Mouse (Mus musculus): Measurements from ENCODE around the gene Gnaq. TPM values are rescaled to one million over a fixed set of nuclear protein-coding genes. Genes with fewer than 3 reads are reported as not detected.
"Not testable (repeated sequence)": the region's sequence is repeated elsewhere in the genome, so short reads cannot be mapped to it uniquely, and the experiment has no call there.

Gnaq gene
- polyA plus RNA-seq (2017; shearing (Covaris generic)) = 10 to 100 TPM; 17.5 to 40.9 (median 26.6) TPM

DNA sequence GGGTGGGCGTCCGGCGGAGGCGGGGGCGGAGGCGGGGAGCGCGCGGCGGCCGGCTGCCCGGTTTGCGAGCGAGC, at the start of gene Gnaq:
TSS of gene Gnaq (plus strand) at position 41 of the 74 bp plus-strand sequence.
- no peak for ATAC-seq

DNA sequence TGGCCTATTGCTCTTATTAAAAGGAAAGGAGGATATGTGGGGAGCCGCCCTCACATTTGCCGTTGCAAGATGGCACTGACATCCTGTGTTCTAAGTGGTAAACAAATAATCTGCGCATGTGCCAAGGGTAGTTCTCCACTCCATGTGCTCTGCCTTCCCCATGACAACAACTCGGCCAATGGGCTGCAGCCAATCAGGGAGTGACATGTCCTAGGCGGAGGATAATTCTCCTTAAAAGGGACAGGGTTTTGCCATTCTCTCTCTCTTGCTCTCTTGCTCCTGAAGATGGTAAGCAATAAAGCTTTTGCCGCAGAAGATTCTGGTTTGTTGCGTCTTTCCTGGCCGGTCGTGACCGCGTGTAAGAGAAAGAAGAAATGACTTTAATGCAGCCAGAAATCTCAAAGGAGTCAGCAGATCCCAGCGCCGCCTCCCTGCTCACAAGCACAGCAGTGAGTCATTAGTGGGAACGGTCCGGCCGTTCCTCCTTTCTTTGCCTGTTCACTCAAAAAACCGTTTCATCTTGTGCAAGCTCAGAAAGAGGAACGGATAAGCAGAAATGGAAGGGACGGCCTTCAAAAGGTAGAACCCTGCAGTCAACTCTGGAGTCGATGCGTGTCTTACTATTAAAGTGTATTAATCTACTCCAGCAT, 48.5 kb upstream of the Gnaq start:
- not testable (repeated sequence) for ATAC-seq

DNA sequence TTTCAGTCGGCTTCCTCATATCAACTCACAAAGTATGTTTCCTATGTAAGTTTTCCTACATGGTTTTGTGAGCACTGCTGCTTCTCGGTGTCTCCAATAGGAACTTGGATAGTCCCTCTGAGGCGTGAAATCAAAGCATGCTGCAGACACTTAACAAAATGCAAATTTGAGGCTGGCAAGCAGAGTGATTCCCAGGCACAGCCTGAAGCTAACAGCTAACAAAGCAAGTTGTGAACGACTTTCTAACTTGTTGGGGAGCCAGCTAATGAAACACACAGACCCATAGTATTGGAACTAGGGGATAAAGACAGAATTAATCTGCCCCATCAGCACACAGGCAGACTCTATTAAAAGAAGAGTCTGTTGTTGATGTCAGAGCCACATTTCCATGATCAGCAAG, 47.4 kb upstream of the Gnaq start:
- no peak for ATAC-seq

DNA sequence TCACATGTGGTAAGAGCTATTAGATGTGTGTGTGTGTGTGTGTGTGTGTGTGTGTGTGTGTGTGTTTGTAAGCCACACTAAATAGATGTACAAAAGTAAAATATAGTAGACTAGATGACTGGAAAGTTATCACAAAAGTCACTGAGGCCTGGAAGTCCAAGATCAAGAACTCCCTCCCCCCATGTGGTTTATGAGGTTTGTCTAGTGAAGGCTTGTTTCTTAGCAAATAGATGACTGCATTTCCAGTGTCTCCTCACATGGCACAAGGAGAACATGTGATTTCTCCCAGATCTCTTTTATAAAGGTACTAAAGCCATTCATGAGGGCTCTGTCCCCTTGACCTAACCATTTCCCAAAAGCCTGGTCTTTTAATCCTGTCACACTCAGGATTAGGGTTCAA, 46.5 kb upstream of the Gnaq start:
- no peak for ATAC-seq

DNA sequence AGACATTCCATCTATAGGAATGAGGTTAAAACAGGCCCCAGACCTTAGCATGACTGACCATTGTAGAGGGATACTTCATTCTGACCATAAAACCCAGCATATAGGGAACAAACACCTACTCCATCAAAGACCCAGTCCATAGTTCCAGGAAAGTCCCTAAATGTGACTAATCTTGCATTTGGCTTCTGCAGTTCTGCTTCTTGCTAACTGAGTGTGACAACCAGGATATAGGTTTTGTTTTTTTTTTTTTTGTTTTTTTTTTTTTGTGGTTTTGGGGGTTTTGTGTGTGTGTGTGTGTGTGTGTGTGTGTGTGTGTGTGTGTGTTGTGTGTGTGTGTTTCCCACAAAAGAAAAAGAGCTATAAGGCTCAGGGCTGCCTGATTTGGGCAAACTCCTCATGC, 46.0 kb upstream of the Gnaq start:
- no peak for ATAC-seq

DNA sequence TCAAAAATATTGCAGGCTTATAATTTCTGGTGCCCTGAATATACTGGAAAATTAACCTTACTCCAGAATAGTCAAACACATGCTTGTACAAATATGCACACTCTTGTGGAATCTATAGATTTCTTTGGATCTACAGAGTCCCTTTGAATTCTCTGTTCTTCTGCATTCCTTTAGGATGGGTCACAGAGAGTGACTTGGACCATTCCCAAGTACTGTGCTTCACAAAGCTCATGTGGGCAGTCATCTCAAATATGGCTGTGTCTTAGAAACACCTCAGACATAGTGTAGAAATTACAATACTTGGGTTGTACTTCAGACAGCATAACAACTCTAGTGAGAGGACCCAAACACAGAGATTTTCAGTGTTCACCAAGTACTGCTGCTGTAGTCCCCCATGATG, 45.2 kb upstream of the Gnaq start:
- ATAC-seq = no peak

DNA sequence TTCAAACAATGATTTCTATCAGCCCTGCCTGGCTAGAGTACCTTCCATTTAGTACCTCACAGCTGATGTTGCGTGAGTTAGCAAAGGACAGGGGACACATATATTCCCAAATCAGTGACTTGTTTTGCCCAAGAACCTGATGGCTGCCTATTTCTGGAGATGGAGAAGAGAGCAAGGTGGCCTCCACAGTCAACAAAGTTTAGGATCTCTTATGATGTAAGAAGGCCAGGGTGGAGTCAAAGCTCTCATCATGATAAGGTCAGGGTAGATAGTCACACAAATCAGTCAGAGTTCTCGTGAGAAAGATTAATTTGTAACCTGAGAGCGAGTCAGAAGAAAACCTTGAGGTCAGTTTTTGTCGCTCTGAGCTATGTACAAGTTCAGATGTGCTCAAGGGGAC, 39.0 kb upstream of the Gnaq start:
- ATAC-seq = no peak

DNA sequence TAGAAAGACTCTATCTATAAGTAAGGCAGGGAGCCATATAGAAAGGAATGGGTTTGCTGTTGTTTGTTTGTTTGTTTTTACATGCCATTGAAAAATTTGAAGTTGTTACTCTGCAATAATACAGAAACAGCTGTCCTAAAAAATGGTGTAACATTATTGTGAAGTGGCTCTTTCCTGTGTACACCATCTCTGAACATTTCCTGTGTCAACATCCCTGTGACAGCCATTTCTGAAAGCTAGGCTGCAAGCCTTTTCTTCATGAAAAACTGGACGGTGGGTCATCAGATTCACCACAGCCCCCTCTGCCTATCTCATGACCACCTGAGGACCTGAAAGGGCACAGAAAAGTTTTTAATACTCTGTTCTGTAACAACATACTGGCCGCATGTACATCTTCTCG, 22.7 kb upstream of the Gnaq start:
- no peak for ATAC-seq

DNA sequence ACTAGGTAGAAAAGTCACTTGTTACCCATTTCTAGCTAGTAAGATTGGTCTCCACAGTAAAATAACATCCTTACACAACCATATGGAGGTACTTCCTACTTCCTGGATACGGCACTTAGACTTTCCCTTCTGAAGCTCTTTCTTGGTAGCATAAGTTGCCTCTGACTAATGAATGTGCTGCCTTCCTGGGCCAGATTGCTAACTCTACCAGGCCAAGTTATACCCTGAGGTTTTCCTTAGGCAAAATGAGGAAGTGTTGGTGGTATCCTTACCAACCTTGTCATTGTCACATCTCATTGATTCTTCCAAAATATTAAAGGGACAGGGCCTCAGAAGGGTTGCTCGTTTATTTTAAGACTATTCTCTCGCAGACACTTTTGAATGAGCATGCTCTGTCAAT, 22.0 kb upstream of the Gnaq start:
- no peak for ATAC-seq

DNA sequence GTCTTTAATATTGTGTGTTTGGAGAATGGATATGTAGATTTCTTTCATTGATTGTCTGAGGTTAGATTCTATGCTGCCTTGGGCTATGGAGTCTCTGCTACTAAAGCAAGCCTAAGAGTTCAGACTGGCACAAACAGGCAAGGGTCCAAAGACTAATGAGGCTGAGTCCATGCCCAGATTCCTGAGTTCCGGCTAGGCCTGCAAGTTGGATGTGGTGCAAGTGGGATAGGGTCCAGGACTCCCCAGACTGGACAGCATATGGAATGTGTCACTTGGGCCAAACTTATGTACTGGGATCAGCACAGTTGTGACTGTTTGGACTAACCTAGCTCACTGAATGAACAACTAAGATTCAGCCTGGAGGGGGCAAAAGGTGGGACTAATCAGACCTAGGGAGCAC, 19.3 kb upstream of the Gnaq start:
- ATAC-seq = no peak

DNA sequence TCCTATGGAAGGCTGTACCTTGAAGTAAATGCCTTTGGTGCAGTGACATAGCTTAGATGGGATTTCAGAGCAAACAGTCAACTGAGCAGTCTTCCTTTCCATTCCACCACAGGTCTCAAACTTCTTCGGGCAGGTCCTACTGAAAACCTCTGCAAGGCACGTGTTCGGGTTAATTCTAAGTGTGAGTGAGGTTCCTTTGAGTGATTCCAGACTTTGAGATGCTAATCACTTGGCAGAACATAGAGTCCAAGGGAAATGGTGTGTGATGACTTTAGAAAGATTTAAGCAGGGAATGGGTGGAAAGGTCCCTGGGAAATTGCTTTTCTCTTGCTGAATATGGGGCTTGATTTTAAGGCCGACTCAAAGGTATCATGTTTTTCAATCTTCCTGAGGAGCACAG, 14.2 kb upstream of the Gnaq start:
- no peak for ATAC-seq

DNA sequence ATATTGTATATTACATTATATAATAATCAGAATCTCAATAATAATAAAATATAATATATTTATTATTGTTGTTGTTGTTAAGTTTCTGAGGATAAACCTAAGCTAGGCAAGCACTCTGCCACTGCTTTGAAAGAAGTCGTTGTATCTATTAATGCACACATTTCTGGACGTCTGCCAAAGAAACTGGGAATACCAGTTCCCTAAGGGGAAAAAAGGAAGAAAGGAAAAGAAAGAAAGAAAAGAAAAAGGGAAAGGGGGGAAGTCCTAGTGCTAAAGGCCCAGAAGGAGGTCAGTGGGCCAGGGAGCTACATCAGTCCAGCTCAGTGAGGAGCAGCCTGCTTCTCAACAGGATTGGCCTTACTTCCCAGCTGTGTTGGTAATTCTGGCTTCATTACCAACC, 11.3 kb upstream of the Gnaq start:
- ATAC-seq = no peak

DNA sequence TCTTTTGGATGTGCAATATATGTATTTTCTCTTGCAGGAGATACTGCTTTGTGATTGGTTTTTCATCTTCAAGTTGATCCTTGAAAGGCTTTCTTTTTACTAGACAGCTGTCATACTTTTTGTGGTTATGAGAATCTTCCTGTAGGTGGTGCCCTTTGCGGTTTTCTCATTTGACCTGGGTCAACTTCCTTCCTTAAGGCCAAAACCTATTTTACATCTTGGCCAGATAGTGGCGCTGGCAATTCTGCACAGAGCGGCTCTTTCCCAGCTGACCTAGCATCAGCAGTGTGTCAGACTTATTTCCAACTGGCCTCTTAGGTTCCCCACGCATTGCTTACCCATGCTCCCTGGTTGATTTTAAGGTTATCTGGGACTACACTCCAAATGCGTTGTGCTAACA, 3.9 kb upstream of the Gnaq start:
- ATAC-seq = no peak

DNA sequence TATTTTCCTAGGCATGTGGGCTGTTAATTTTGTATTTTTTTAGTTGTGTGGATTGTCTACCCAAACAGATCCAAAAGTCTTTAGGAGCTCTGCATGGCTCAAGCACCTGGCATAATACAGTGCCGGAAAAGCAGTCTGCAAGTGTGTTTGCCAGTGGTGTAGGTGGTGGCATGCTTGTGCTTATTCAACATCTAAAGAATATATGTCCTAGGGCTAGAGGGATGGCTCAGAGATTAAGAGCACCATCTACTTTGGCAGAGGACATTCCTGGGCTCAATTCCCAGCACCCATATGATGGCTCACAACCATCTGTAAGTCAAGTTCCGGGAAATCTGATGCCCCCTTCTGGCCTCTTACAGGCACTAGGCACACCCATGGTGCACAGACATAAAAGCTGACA, 3.5 kb upstream of the Gnaq start:
- no peak for ATAC-seq

DNA sequence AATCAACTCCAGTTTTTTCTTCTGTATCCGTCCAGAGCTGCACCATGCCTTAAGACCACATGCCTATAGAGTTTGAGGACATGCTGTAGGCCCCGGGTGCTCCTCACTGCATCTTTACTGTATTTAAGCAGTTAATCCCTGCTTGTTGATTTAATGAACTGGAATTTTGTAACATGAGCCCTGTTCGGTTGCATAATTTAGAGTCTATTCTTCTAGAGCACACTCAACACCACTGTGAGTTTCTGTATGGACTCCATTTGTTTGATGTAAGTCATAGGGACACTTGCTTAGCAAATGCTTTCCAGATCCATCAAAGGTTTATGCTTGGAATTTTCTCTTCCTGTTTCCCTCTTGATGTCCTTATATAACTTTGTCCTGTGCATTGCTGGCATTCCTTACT, 2.2 kb upstream of the Gnaq start:
- ATAC-seq = no peak

DNA sequence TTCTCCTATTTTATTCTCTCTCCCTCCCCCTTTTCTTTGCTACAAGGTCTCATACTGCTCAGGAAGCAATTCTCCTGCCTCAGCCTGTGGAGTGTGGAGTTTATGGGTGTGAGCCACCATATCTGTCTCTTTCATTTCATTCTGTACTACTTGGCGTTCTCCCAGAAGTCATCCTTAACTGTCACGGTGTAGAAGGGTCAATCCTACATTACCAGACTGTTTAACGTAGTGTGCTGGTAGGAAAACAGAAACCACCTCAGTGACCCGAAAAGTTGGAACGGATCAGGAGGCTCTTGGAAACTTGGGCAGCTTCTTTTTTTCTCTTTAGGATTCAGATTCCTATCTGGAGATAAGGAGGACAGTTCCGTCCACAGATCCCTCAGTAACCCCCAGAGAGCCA, 800 bp upstream of the Gnaq start:
- ATAC-seq = no peak

DNA sequence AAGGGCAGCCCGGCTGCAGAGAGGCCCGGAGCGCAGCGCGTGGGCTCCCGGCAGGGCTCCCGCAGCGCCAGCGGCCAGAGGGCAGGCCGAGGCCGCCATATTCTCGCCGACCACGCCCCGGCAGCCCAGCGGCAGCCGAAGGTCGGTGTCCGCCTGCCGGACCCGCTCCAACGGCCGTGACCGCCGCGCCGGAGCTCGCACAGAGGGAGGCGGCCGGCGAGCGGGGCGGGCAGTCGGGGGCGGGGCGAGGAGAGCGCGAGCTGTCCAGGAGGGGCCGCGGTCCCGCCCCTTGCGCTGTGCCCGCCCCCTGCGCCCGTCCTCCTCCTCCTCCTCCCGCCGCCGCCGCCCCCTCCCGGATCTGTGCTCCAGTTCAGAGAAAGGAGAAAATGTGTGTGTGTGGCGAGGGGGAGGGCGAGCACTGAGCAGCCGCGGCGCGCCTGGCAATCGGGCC, 266 bp upstream of the Gnaq start:
- ATAC-seq = peak; percentile 66

DNA sequence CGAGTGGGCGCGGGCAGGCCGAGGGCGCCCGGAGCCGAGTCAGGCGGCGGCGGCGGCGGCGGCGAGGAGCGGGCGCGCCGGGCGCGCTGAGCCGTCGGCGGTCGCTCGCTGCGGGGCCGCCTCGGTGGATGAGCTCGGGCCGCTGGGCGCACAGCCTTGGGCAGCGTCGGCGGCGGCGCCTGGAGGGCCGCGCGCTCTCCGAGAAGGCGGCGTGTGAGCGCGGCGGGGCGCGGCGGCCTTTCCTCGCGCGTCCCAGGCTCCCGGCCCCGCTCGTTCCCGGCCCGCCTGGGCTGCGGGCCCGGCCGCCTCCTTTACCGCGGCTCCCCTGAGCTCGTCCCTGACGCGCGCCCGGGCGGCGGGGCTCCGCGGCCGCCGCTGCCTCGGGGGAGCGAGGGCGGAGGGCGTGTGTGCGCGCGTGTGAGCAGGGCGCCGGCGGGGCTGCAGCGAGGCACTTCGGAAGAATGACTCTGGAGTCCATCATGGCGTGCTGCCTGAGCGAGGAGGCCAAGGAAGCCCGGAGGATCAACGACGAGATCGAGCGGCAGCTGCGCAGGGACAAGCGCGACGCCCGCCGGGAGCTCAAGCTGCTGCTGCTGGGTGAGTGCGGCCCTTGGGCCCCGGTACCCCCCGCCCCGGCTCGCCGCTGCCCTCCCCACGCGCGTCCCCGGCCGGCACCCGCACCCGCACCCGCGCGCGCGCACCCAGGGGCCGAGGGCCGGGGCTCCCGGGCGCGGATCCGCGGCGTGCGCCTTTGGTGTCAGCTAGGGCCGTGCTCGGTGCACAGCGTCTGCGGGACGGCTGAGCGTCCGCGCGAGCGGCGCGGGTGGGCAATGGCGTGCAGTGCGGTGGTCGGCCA, 462 bp downstream of the Gnaq start:
- peak; percentile 39 for ATAC-seq

DNA sequence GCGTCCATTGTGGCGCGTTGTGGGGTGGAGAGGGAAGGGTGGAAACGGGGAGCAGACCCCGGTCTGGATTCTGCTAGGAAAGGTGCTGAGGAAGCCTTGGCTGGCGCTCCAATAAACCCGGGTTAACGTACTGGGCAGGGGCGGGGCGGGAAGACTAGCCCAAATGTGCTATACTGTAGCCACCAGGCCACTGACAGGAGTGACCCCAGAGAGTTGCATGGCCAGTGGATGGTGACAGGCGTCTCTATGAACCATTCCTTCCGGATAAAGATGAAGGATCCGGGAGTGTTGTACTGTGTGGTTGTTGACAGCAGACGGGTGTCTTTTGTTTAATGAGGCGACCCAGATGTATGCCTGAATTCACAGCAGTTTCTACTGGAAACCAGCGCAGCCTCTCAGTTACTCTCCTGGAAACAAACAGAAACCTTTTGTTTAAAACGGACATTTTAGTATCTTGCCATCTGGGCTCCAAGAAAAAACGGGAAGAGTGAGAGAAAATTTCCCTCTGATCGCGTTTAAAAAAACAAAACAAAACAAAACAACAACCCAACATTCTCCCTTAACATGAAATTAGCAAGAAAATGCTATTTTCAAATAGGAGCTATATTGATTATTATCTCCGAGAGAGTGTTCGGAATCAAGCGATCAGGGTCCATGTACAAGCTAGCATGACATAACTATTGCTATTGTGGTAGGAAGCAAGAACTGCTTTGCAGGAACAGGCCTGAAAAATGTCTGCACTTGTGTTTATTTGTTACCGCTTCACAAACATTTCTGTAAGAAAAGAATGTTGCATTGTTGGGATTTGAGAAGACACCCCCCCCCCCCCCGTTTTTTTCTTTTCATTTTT, 1.3 kb downstream of the Gnaq start:
- ATAC-seq = no peak

DNA sequence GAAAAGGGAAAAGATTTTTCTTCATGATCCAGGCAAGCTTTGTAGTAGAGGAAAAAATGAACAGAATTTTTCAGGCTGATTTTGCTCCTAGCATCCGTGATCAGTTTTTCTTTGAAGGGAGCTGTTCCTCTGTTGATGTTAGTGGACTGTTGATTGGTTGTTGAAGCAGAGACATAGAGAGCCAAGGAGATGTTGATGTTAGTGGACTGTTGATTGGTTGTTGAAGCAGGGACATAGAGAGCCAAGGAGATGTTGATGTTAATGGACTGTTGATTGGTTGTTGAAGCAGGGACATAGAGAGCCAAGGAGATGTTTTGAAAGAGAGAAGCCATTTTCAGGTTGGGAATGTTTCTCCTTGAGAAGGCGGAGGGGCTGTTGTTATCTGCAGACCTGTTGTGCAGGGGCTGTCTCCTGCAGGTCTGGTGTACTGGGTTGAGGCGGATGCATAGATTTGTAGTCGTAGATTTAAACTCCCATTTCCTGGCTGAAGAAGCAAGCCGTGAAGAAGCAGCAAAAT, 5.5 kb downstream of the Gnaq start:
- no peak for ATAC-seq

DNA sequence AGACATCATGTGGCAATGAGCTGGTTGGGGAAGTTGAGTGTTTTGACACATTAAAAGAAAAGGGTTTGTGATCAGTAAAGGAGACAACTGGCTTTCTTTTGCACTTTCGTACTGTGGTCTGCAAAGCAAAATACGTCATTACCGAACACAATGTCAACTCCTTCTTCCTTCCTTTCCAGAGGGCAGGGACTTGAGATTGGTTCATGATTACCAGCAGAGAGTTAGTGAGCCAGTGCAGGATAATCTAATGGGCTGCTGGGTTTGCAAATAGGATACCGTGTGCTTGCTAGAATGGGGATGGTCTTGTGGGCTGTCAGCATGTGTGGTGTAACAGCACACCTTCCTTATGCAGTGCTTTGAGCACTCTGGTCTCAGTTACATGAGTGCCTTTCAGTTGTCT, 8.1 kb downstream of the Gnaq start:
- peak; percentile 41 for ATAC-seq

DNA sequence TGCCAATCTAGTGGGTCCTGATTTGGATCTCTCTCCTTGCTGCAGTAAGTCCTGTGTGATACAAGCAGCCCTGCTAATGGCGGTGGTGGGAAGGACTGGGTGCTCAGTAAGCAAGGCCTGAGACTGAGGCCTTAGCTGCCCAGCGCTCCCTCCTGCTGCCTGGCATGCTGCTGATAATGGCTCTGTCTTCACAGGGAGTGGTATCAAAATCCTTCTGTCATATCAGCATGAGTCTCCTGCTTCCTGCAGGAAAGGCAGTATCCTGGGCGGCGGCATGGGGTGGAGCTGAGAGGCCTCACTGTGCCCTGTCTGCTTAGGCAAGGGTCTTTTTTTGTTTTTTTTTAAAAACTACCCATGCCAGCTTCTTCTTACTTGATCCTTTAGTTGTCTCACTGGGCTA, 9.2 kb downstream of the Gnaq start:
- no peak for ATAC-seq

DNA sequence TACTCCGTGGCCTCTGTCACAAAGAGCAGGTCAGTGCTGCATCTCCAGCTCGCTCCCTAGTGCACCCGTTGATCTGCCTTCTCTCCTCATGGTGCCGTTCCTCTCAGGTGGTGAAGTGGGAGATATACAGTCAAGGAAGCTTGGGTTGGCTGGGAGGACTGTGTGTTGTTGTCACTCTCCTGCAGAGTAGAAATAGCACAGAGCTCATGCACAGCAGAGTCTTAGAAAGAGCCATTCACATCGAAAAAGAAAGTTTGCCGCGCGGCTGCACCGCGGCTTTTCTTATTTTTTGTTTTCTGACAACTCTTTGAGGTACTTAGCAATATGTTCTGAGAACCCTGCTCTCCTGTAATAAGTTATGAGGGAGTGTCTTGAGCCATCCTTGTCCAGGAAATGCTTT, 10.4 kb downstream of the Gnaq start:
- ATAC-seq = no peak

DNA sequence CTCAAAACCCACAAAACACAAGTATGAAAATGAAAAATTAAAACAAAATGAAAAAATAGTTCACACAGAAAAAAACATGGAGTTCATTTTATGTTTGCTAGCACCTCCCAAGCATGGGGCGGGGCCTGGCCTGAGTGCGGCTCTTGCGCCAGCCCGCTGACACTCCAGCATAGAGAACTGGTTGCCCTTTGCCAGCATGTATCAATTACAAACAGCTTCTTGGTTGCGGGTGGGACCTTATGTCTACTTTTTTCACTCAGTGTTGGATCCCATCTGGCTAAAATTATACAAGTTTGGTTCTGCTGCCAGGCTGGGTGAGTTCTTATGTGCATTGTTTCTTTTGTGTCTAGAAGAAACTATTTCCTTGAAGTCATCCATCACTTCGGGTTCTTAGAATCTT, 14.8 kb downstream of the Gnaq start:
- ATAC-seq = no peak

All from inflammation-experienced regulatory T-cells, adult 6 months (primary cell).